16 mouse cellular contexts compared by ENCODE assay signal in genomic region chr16:95700224-95700623, GRCm38 (mm10). TPM values are rescaled to one million over a fixed set of nuclear protein-coding genes. Genes with fewer than 3 reads are reported as not detected.
DNase-seq lines count a peak whose midpoint lies in the region; ATAC-seq and TF ChIP-seq lines count a peak whose summit lies in the region.
"Had no signal": no experiment of that assay in that cellular context is flagged by ENCODE, and none has a peak within 500 bp of the region (broad histone marks: within the 10 kb centered on the region; RNA-seq: fewer than 3 reads in every experiment).

No protein-coding gene starts in this region.

- no peak for ATAC-seq in lung, embryonic 14.5 days (ENCODE audit: insufficient read depth)
- no peak for ATAC-seq in stomach, embryonic 16.5 days (ENCODE audit: insufficient read depth, low FRiP score)
- no peak for ATAC-seq in midbrain, postnatal 0 days (ENCODE audit: low FRiP score)
- ATAC-seq in midbrain, embryonic 13.5 days = no peak

- no peak for TF ChIP-seq CTCF in lung, embryonic 14.5 days (IDR thresholded peaks at IDR 0.05; ENCODE audit: low read depth)
- TF ChIP-seq CTCF in midbrain, postnatal 0 days (IDR thresholded peaks at IDR 0.05) = no peak

- H3K27ac ChIP-seq in lung, embryonic 14.5 days (ENCODE audit: low read depth) = peak overlapping the region; percentile 36
- H3K27ac ChIP-seq in stomach, embryonic 16.5 days (ENCODE audit: low read length) = peak overlapping the region; percentile 81
- H3K27ac ChIP-seq in midbrain, postnatal 0 days (ENCODE audit: low read depth, low read length) = no peak overlapping the region
- no peak overlapping the region for H3K27ac ChIP-seq in midbrain, embryonic 13.5 days
- H3K27ac ChIP-seq: embryonic facial prominence, embryonic 10.5 days; hindbrain, embryonic 15.5 days; midbrain, embryonic 10.5 days had no signal

- H3K4me1 ChIP-seq in lung, embryonic 14.5 days (ENCODE audit: insufficient read depth) = peaks cover 15% of the 10 kb centered on the region
- peaks cover 31% of the 10 kb centered on the region for H3K4me1 ChIP-seq in stomach, embryonic 16.5 days (ENCODE audit: control insufficient read depth, insufficient read depth, low read length)
- peaks cover 19% of the 10 kb centered on the region for H3K4me1 ChIP-seq in midbrain, postnatal 0 days (ENCODE audit: insufficient read depth, low read length)
- peaks cover 18% of the 10 kb centered on the region for H3K4me1 ChIP-seq in midbrain, embryonic 13.5 days (replicated peaks)

- H3K9me3 ChIP-seq in lung, embryonic 14.5 days (ENCODE audit: low read depth, low read length) = no peaks in the 10 kb centered on the region
- H3K9me3 ChIP-seq in stomach, embryonic 16.5 days (replicated peaks; ENCODE audit: control insufficient read depth, low read length) = no peaks in the 10 kb centered on the region
- no peaks in the 10 kb centered on the region for H3K9me3 ChIP-seq in midbrain, postnatal 0 days (ENCODE audit: low read length)
- no peaks in the 10 kb centered on the region for H3K9me3 ChIP-seq in midbrain, embryonic 13.5 days
- H3K9me3 ChIP-seq: embryonic facial prominence, embryonic 10.5 days; hindbrain, embryonic 15.5 days; midbrain, embryonic 10.5 days had no signal

- H3K36me3 ChIP-seq in lung, embryonic 14.5 days (ENCODE audit: insufficient read depth) = peaks cover 7% of the 10 kb centered on the region
- H3K36me3 ChIP-seq in stomach, embryonic 16.5 days (ENCODE audit: control insufficient read depth, insufficient read depth, low read length) = no peaks in the 10 kb centered on the region
- H3K36me3 ChIP-seq in midbrain, postnatal 0 days (ENCODE audit: insufficient read depth, low read length) = no peaks in the 10 kb centered on the region
- no peaks in the 10 kb centered on the region for H3K36me3 ChIP-seq in midbrain, embryonic 13.5 days
- H3K36me3 ChIP-seq: embryonic facial prominence, embryonic 10.5 days; hindbrain, embryonic 15.5 days; midbrain, embryonic 10.5 days had no signal

- no peak overlapping the region for H3K4me2 ChIP-seq in lung, embryonic 14.5 days
- no peak overlapping the region for H3K4me2 ChIP-seq in stomach, embryonic 16.5 days (ENCODE audit: low read depth, low read length)
- no peak overlapping the region for H3K4me2 ChIP-seq in midbrain, postnatal 0 days (ENCODE audit: low read depth, low read length, poor library complexity, severe bottlenecking)
- no peak overlapping the region for H3K4me2 ChIP-seq in midbrain, embryonic 13.5 days (replicated peaks)
- H3K4me2 ChIP-seq: hindbrain, embryonic 15.5 days had no signal

- 56% methylated on average over 7 of the region's 7 CpGs for WGBS in lung, embryonic 14.5 days
- 42% methylated on average over 7 of the region's 7 CpGs for WGBS in stomach, embryonic 16.5 days
- 62% methylated on average over 7 of the region's 7 CpGs for WGBS in midbrain, postnatal 0 days
- 53% methylated on average over 7 of the region's 7 CpGs for WGBS in midbrain, embryonic 13.5 days

- H3K4me3 ChIP-seq in lung, embryonic 14.5 days (ENCODE audit: low read depth, low read length) = no peak overlapping the region
- H3K4me3 ChIP-seq in stomach, embryonic 16.5 days (replicated peaks; ENCODE audit: low read length) = no peak overlapping the region
- H3K4me3 ChIP-seq in midbrain, postnatal 0 days (ENCODE audit: low read depth, low read length) = no peak overlapping the region
- H3K4me3 ChIP-seq in midbrain, embryonic 13.5 days (replicated peaks) = no peak overlapping the region
- H3K4me3 ChIP-seq: embryonic facial prominence, embryonic 10.5 days; hindbrain, embryonic 15.5 days; midbrain, embryonic 10.5 days had no signal

- DNase-seq in lung, embryonic 14.5 days = no peak
- DNase-seq in lung, postnatal 4 days = no peak
- DNase-seq in kidney, adult 18-20 months = peak; percentile 65
- DNase-seq in kidney, postnatal 25 days = peak; percentile 55 to 71
- DNase-seq in midbrain, postnatal 0 days (ENCODE audit: low spot score) = no peak
- no peak for DNase-seq in gastrocnemius, adult 18-20 months (ENCODE audit: low spot score)
- DNase-seq: adrenal gland, postnatal 14 days; cerebellum, postnatal 14 days; layer of hippocampus, adult 9-11 months; lung, postnatal 10 days; thymus, adult 2 months had no signal

- no peaks in the 10 kb centered on the region for H3K27me3 ChIP-seq in lung, embryonic 14.5 days (ENCODE audit: insufficient read depth, low read length)
- H3K27me3 ChIP-seq in stomach, embryonic 16.5 days (ENCODE audit: control insufficient read depth, insufficient read depth, low read length) = no peaks in the 10 kb centered on the region
- H3K27me3 ChIP-seq in midbrain, postnatal 0 days (ENCODE audit: insufficient read depth, low read length) = no peaks in the 10 kb centered on the region
- H3K27me3 ChIP-seq in midbrain, embryonic 13.5 days = no peaks in the 10 kb centered on the region
- H3K27me3 ChIP-seq: hindbrain, embryonic 15.5 days had no signal

- no peak overlapping the region for H3K9ac ChIP-seq in lung, embryonic 14.5 days
- H3K9ac ChIP-seq in stomach, embryonic 16.5 days (ENCODE audit: low read length) = no peak overlapping the region
- H3K9ac ChIP-seq in midbrain, postnatal 0 days (replicated peaks; ENCODE audit: low read length, poor library complexity, severe bottlenecking) = no peak overlapping the region
- no peak overlapping the region for H3K9ac ChIP-seq in midbrain, embryonic 13.5 days (replicated peaks)
- H3K9ac ChIP-seq: hindbrain, embryonic 15.5 days had no signal

RNA-seq across cellular contexts. Expression of gene Ets2, which starts 1.7 kb away (rescaled TPM):
- 72.6 and 74.7 TPM in 2 replicates for polyA plus RNA-seq in lung, embryonic 14.5 days (2014; fragmentation: Nextera tagmentation; extraction: Ambion mirVana)
- polyA plus RNA-seq in stomach, embryonic 16.5 days (2015; fragmentation: Nextera tagmentation; extraction: Ambion mirVana) = 59.8 and 64.8 TPM in 2 replicates
- 19.0 and 21.9 TPM in 2 replicates for total RNA-seq in midbrain, postnatal 0 days (2014; rRNA removed)
- polyA plus RNA-seq in midbrain, postnatal 0 days (2015; fragmentation: Nextera tagmentation; extraction: Ambion mirVana) = 15.9 and 16.5 TPM in 2 replicates
- polyA plus RNA-seq in midbrain, embryonic 13.5 days (2015; fragmentation: Nextera tagmentation; extraction: Ambion mirVana) = 12.1 and 13.2 TPM in 2 replicates
- 10 to 100 TPM; 20.5 to 26.7 TPM for total RNA-seq in gastrocnemius, adult 18-20 months (2021)

Comparison
In these comparisons a context has a peak if more than half of its experiments do, and no peak if none do; other contexts are left out.
1. DNase-seq: peak in kidney, adult 18-20 months (single experiment) and kidney, postnatal 25 days (2 of 2); none in lung, embryonic 14.5 days (single experiment), lung, postnatal 4 days (0 of 2), midbrain, postnatal 0 days (single experiment) and gastrocnemius, adult 18-20 months (single experiment).
2. H3K27ac ChIP-seq: peak in lung, embryonic 14.5 days (single experiment) and stomach, embryonic 16.5 days (single experiment); none in midbrain, postnatal 0 days (single experiment) and midbrain, embryonic 13.5 days (single experiment).